Mouse (Mus musculus): ENCODE data around the gene Fam83g.

DNA sequence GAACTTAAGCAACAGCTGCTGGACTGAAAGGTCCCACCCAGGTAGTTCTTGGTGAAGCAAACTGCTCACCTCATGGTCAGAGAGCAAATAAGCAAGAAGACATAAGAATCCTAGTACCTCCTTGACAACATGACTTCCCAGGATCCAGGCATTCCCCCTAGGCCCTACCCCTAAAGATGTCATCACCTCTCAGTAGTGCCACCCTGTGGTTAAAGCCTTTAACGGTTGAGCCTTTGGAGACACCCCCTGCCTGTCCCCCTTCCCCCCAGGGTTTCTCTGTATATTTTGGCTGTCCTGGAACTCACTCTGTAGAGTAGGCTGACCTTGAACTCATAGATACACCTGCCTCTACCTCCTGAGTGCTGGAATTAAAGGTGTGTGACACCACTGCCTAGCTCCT is 46.5 kb upstream of the Fam83g start:
- TF ChIP-seq CTCF (IDR thresholded peaks at IDR 0.05; ENCODE audit: insufficient read depth, low read depth, low read length) (no peak), POLR2A (IDR thresholded peaks at IDR 0.05; ENCODE audit: insufficient read depth, low read depth, low read length) (no peak)
